Mouse (Mus musculus) cerebellum, adult 2 months (tissue): ENCODE results near the gene Casc3.
"Not testable (repeated sequence)": the region's sequence is repeated elsewhere in the genome, so short reads cannot be mapped to it uniquely, and the experiment has no call there.

Source experiments
- CTCF ChIP-seq: fragments of 200-500 bp; IDR thresholded peaks from 2 replicates; pipeline ENCODE4 v1.5.1; 2011; ENCODE audit warnings: low read depth, mild to moderate bottlenecking, control low read depth, low read length, moderate library complexity, borderline replicate concordance; ENCODE audit not compliant: insufficient read depth
- POLR2A ChIP-seq: fragments of 200-500 bp; IDR thresholded peaks from 2 replicates; pipeline ENCODE4 v1.6.1; 2011; ENCODE audit warnings: low read length, control low read depth, borderline replicate concordance; ENCODE audit not compliant: insufficient read depth

- not testable (repeated sequence) for TF ChIP-seq POLR2A, CTCF
These were observed 21.4 kb downstream of the Casc3 start for GRCm38 (mm10) chr11:98826071-98826470.
